Mouse (Mus musculus) liver, adult 2 months (tissue): ENCODE measurements around the gene Ptger1. TPM values are rescaled to one million over a fixed set of nuclear protein-coding genes. Genes with fewer than 3 reads are reported as not detected.

Experiments used
- DNase-seq: peaks from one replicate; pipeline ENCODE4 v3.0.0-alpha.2; 2011; ENCODE audit warnings: low read depth, low spot score; ENCODE audit errors: extremely low read depth
- H3K27ac ChIP-seq: fragments of 200-500 bp; replicated peaks from 2 replicates; pipeline ENCODE4 v1.5.1; 2012; ENCODE audit warnings: low read depth, mild to moderate bottlenecking, control low read depth, inconsistent platforms, low read length; ENCODE audit not compliant: insufficient read depth
- H3K27me3 ChIP-seq: fragments of 200-500 bp; 2 replicates; pipeline ENCODE4 v1.6.1; 2012; ENCODE audit warnings: mild to moderate bottlenecking, moderate library complexity, low read length, inconsistent platforms; ENCODE audit not compliant: control insufficient read depth, insufficient read depth
- H3K36me3 ChIP-seq: fragments of 200-500 bp; 2 replicates; pipeline ENCODE4 v1.6.1; 2012; ENCODE audit warnings: low read length, inconsistent platforms; ENCODE audit not compliant: control insufficient read depth, insufficient read depth
- H3K4me1 ChIP-seq: fragments of 200-500 bp; 2 replicates; pipeline ENCODE4 v1.6.1; 2011; ENCODE audit warnings: low read length; ENCODE audit not compliant: control insufficient read depth, insufficient read depth
- H3K4me3 ChIP-seq: fragments of 200-500 bp; 2 replicates; pipeline ENCODE4 v1.5.1; 2011; ENCODE audit warnings: low read depth, mild to moderate bottlenecking, control low read depth, low read length, moderate library complexity; ENCODE audit not compliant: insufficient read depth
- H3K79me2 ChIP-seq: fragments of 200-500 bp; 2 replicates; pipeline ENCODE4 v1.6.1; 2012; ENCODE audit warnings: inconsistent platforms, mild to moderate bottlenecking, low read length, moderate library complexity; ENCODE audit not compliant: control insufficient read depth, insufficient read depth
- H3K9ac ChIP-seq: fragments of 200-500 bp; 2 replicates; pipeline ENCODE4 v1.6.1; 2012; ENCODE audit warnings: low read depth, mild to moderate bottlenecking, control low read depth, inconsistent platforms, low read length
- CTCF ChIP-seq: fragments of 200-500 bp; IDR thresholded peaks from 2 replicates; pipeline ENCODE4 v1.5.1; 2011; ENCODE audit warnings: low read depth, low read length, control low read depth
- POLR2A ChIP-seq: fragments of 200-500 bp; IDR thresholded peaks from 2 replicates; pipeline ENCODE4 v1.6.1; 2011; ENCODE audit warnings: low read length, control low read depth; ENCODE audit not compliant: insufficient read depth; ENCODE audit errors: extremely low read depth
- WGBS: fragments of 180-500 bp; shearing (Covaris S2); methylation state at CpG from one replicate; pipeline ENCODE4 v1.1.7; 2018; 5-methylcytosine and 5-hydroxymethylcytosine counted together
- polyA plus RNA-seq: library from polyadenylated mRNA; depleted of rRNA; stranded (reverse); fragments of >200 nt; gene quantifications from 2 replicates; pipeline ENCODE4 v1.2.3, GENCODE M21; 2012
- total RNA-seq: library from RNA; depleted of rRNA; stranded (reverse); fragments of >200 nt; gene quantifications from 2 replicates; pipeline ENCODE4 v1.2.3, GENCODE M21; 2014

Ptger1 gene
- total and polyA plus RNA-seq, 2 experiments: under 0.01 to 0.11 TPM

- DNase-seq: no peak
- WGBS: 90% methylated on average over 5 of the region's 5 CpGs
- Histone ChIP-seq H3K79me2 (no peaks in the 10 kb centered on the region), H3K9ac (no peak overlapping the region), H3K4me3 (no peak overlapping the region), H3K4me1 (no peaks in the 10 kb centered on the region), H3K27me3 (no peaks in the 10 kb centered on the region), H3K36me3 (peaks cover 8% of the 10 kb centered on the region; the same call in 1 of the 2 replicates), H3K27ac (no peak overlapping the region)
- TF ChIP-seq POLR2A (no peak), CTCF (no peak)
These were observed 14.1 kb downstream of the Ptger1 start for GRCm38 (mm10) chr8:83680603-83681002.

GRCm38 (mm10) chr8:83681099-83681498, 14.6 kb downstream of the Ptger1 start:
- WGBS: 68% methylated on average over 6 of the region's 6 CpGs

GRCm38 (mm10) chr8:83684517-83684916, 18.0 kb downstream of the Ptger1 start:
- H3K27ac ChIP-seq: no peak overlapping the region
- H3K4me3 ChIP-seq: no peak overlapping the region
- H3K79me2 ChIP-seq: no peaks in the 10 kb centered on the region
- 97% methylated on average over 9 of the region's 9 CpGs for WGBS
- peaks cover 2% of the 10 kb centered on the region; the same call in 1 of the 2 replicates for H3K36me3 ChIP-seq
- DNase-seq: no peak
- no peaks in the 10 kb centered on the region for H3K4me1 ChIP-seq
- H3K27me3 ChIP-seq: no peaks in the 10 kb centered on the region
- no peak for TF ChIP-seq POLR2A
- TF ChIP-seq CTCF: no peak
- H3K9ac ChIP-seq: no peak overlapping the region

More at GRCm38 (mm10) chr8:83681099-83681498, 14.6 kb downstream of the Ptger1 start:
- Histone ChIP-seq H3K27me3 (no peaks in the 10 kb centered on the region), H3K4me3 (no peak overlapping the region), H3K79me2 (no peaks in the 10 kb centered on the region), H3K36me3 (peaks cover 7% of the 10 kb centered on the region; the same call in 1 of the 2 replicates), H3K27ac (no peak overlapping the region), H3K4me1 (no peaks in the 10 kb centered on the region), H3K9ac (no peak overlapping the region)
- no peak for DNase-seq
- no peak for TF ChIP-seq CTCF
- TF ChIP-seq POLR2A: no peak

GRCm38 (mm10) chr8:83689264-83689663, 22.8 kb downstream of the Ptger1 start:
- DNase-seq: no peak
- Histone ChIP-seq H3K9ac (no peak overlapping the region), H3K27me3 (no peaks in the 10 kb centered on the region), H3K4me3 (no peak overlapping the region), H3K27ac (no peak overlapping the region), H3K4me1 (no peaks in the 10 kb centered on the region), H3K79me2 (no peaks in the 10 kb centered on the region), H3K36me3 (peaks cover 13% of the 10 kb centered on the region)
- TF ChIP-seq POLR2A (no peak), CTCF (no peak)
- 96% methylated on average over 6 of the region's 6 CpGs for WGBS

- TF ChIP-seq POLR2A (no peak), CTCF (no peak)
- H3K9ac ChIP-seq: no peak overlapping the region
- peaks cover 13% of the 10 kb centered on the region; the same call in 1 of the 2 replicates for H3K79me2 ChIP-seq
- WGBS: 69% methylated on average over 10 of the region's 10 CpGs
- H3K36me3 ChIP-seq: peaks cover 13% of the 10 kb centered on the region
- peak overlapping the region; percentile 16; the same call in 1 of the 2 replicates for H3K4me3 ChIP-seq
- peak overlapping the region; percentile 42 for H3K27ac ChIP-seq
- no peak for DNase-seq
- peaks cover 7% of the 10 kb centered on the region; the same call in 1 of the 2 replicates for H3K4me1 ChIP-seq
- H3K27me3 ChIP-seq: no peaks in the 10 kb centered on the region
These were observed 27.2 kb downstream of the Ptger1 start for GRCm38 (mm10) chr8:83693609-83694236.
